Mouse (Mus musculus) brown adipose tissue, adult 24 weeks (tissue): ENCODE results near the gene Fibcd1. TPM values are rescaled to one million over a fixed set of nuclear protein-coding genes. Genes with fewer than 3 reads are reported as not detected.

Source experiments
- H3K27ac ChIP-seq: fragments of 200-500 bp; replicated peaks from 2 replicates; pipeline ENCODE4 v1.5.1; 2012; ENCODE audit warnings: low read depth, mild to moderate bottlenecking, low read length
- H3K4me1 ChIP-seq: fragments of 200-500 bp; 2 replicates; pipeline ENCODE4 v1.6.1; 2012; ENCODE audit warnings: low read length, mixed read lengths; ENCODE audit not compliant: control insufficient read depth, insufficient read depth, insufficient read length
- H3K4me3 ChIP-seq: fragments of 200-500 bp; 2 replicates; pipeline ENCODE4 v1.5.1; 2012; ENCODE audit warnings: low read depth, mild to moderate bottlenecking, low read length, moderate library complexity; ENCODE audit not compliant: insufficient read depth
- polyA plus RNA-seq: library from polyadenylated mRNA; stranded (reverse); fragments of >200 nt; gene quantifications from 2 replicates; pipeline ENCODE4 v1.2.4, GENCODE M21; 2012; ENCODE audit not compliant: missing spikeins, insufficient read depth, insufficient read length

The Fibcd1 gene
- polyA plus RNA-seq, 1 experiment: not detected

- no peak overlapping the region for H3K27ac ChIP-seq
Observed at GRCm38 (mm10) chr2:31867773-31868537, 22.1 kb upstream of the Fibcd1 start.

GRCm38 (mm10) chr2:31865794-31866193 lies 20.0 kb upstream of the Fibcd1 start:
- H3K4me1 ChIP-seq: no peaks in the 10 kb centered on the region
- no peak overlapping the region for H3K4me3 ChIP-seq

More at GRCm38 (mm10) chr2:31867773-31868537, 22.1 kb upstream of the Fibcd1 start:
- H3K4me3 ChIP-seq: no peak overlapping the region
- H3K4me1 ChIP-seq: no peaks in the 10 kb centered on the region

GRCm38 (mm10) chr2:31865322-31865721 lies 19.5 kb upstream of the Fibcd1 start:
- Histone ChIP-seq H3K27ac (no peak overlapping the region), H3K4me1 (no peaks in the 10 kb centered on the region), H3K4me3 (no peak overlapping the region)

More at GRCm38 (mm10) chr2:31865794-31866193, 20.0 kb upstream of the Fibcd1 start:
- H3K27ac ChIP-seq: no peak overlapping the region

- no peaks in the 10 kb centered on the region for H3K4me1 ChIP-seq
- H3K27ac ChIP-seq: no peak overlapping the region
- no peak overlapping the region for H3K4me3 ChIP-seq
Observed at GRCm38 (mm10) chr2:31864891-31865290, 19.1 kb upstream of the Fibcd1 start.

- Histone ChIP-seq H3K4me3 (no peak overlapping the region), H3K4me1 (no peaks in the 10 kb centered on the region), H3K27ac (no peak overlapping the region)
Observed at GRCm38 (mm10) chr2:31863766-31864165, 18.0 kb upstream of the Fibcd1 start.

- Histone ChIP-seq H3K27ac (no peak overlapping the region), H3K4me3 (no peak overlapping the region), H3K4me1 (no peaks in the 10 kb centered on the region)
Observed at GRCm38 (mm10) chr2:31862919-31863318, 17.1 kb upstream of the Fibcd1 start.

- no peak overlapping the region for H3K4me3 ChIP-seq
- no peak overlapping the region for H3K27ac ChIP-seq
- H3K4me1 ChIP-seq: no peaks in the 10 kb centered on the region
Observed at GRCm38 (mm10) chr2:31858500-31858899, 12.7 kb upstream of the Fibcd1 start.

GRCm38 (mm10) chr2:31857180-31857579 lies 11.4 kb upstream of the Fibcd1 start:
- H3K4me1 ChIP-seq: no peaks in the 10 kb centered on the region
- no peak overlapping the region for H3K27ac ChIP-seq
- H3K4me3 ChIP-seq: no peak overlapping the region

- Histone ChIP-seq H3K27ac (no peak overlapping the region), H3K4me3 (no peak overlapping the region), H3K4me1 (no peaks in the 10 kb centered on the region)
Observed at GRCm38 (mm10) chr2:31855991-31856390, 10.2 kb upstream of the Fibcd1 start.

GRCm38 (mm10) chr2:31850141-31850540 lies 4.3 kb upstream of the Fibcd1 start:
- no peak overlapping the region for H3K27ac ChIP-seq
- H3K4me3 ChIP-seq: no peak overlapping the region
- H3K4me1 ChIP-seq: peaks cover 3% of the 10 kb centered on the region; the same call in 1 of the 2 replicates

- H3K4me3 ChIP-seq: no peak overlapping the region
- H3K4me1 ChIP-seq: peaks cover 3% of the 10 kb centered on the region; the same call in 1 of the 2 replicates
- no peak overlapping the region for H3K27ac ChIP-seq
Observed at GRCm38 (mm10) chr2:31847908-31848307, 2.1 kb upstream of the Fibcd1 start.

- Histone ChIP-seq H3K4me1 (peaks cover 3% of the 10 kb centered on the region; the same call in 1 of the 2 replicates), H3K27ac (no peak overlapping the region), H3K4me3 (no peak overlapping the region)
Observed at GRCm38 (mm10) chr2:31846692-31847660, 1.2 kb upstream of the Fibcd1 start.

- no peak overlapping the region for H3K27ac ChIP-seq
- peaks cover 3% of the 10 kb centered on the region; the same call in 1 of the 2 replicates for H3K4me1 ChIP-seq
- peak overlapping the region; percentile 52 for H3K4me3 ChIP-seq
Observed at GRCm38 (mm10) chr2:31845512-31845895, 301 bp downstream of the Fibcd1 start.

GRCm38 (mm10) chr2:31844729-31845136 lies 1.1 kb downstream of the Fibcd1 start:
- no peak overlapping the region for H3K27ac ChIP-seq
- no peaks in the 10 kb centered on the region; the same call in 1 of the 2 replicates for H3K4me1 ChIP-seq
- no peak overlapping the region for H3K4me3 ChIP-seq

- H3K4me3 ChIP-seq: no peak overlapping the region
- H3K27ac ChIP-seq: no peak overlapping the region
- H3K4me1 ChIP-seq: no peaks in the 10 kb centered on the region
Observed at GRCm38 (mm10) chr2:31838868-31839267, 6.9 kb downstream of the Fibcd1 start.
